Mouse (Mus musculus): Measurements from ENCODE around the gene Ap1m2. TPM values are rescaled to one million over a fixed set of nuclear protein-coding genes. Genes with fewer than 3 reads are reported as not detected.
A peak's percentile ranks its signal among the peaks of the same experiment; 100 is the strongest.

Gene Ap1m2
- total RNA-seq, 1 experiment: 9.8 TPM

- Histone ChIP-seq H3K9me3 (ENCODE audit: control insufficient read depth, insufficient read depth, low read depth, low read length) (no peaks in the 10 kb centered on the region), H3K4me1 (ENCODE audit: control insufficient read depth in 2 of 2, insufficient read depth in 2 of 2, low read length in 2 of 2, poor library complexity in 1 of 2) (peaks cover 2 to 9% of the 10 kb centered on the region in 2 experiments; a peak in 3 of 4 replicates), H3K9ac (ENCODE audit: insufficient read depth, low read depth, low read length, poor library complexity, severe bottlenecking) (peak within 1 kb of the TSS; percentile 10; the same call in 1 of the 2 replicates), H3K27ac (ENCODE audit: insufficient read depth, low read depth, low read length, poor library complexity, severe bottlenecking) (no peak within 1 kb of the TSS), H3K4me3 (ENCODE audit: insufficient read depth in 1 of 2, low read depth in 1 of 2, low read length in 2 of 2, poor library complexity in 1 of 2, severe bottlenecking in 1 of 2) (peak within 1 kb of the TSS; percentile 58), H3K36me3 (ENCODE audit: control insufficient read depth, insufficient read depth, low read length, poor library complexity, severe bottlenecking) (no peaks in the 10 kb centered on the region)
- TF ChIP-seq CHD2 (IDR thresholded peaks at IDR 0.05; ENCODE audit: low read depth, low read length) (no peak), ZNF384 (IDR thresholded peaks at IDR 0.05; ENCODE audit: low read depth, low read length) (no peak), HCFC1 (IDR thresholded peaks at IDR 0.05; ENCODE audit: borderline replicate concordance, insufficient read depth, low read length) (no peak), ZC3H11A (IDR thresholded peaks at IDR 0.05; ENCODE audit: borderline replicate concordance, low read depth, low read length) (no peak), MAFK (IDR thresholded peaks at IDR 0.05; ENCODE audit: insufficient read depth, low read depth, low read length) (no peak)
- in situ Hi-C loops (cut with MboI; ENCODE audit: low sequenced_read_pairs in 2 of 2, unreplicated experiment in 2 of 2): no loop called here
- DNase-seq (ENCODE audit: low read depth, low spot score): no peak
Measured at GRCm38 (mm10) chr9:21248326-21248725, 63.8 kb downstream of the Ap1m2 start, which contains the start of gene S1pr5. TSS of gene S1pr5 (minus strand) at chr9:21248443.

- no peaks in the 10 kb centered on the region for H3K9me3 ChIP-seq (ENCODE audit: control insufficient read depth, insufficient read depth, low read depth, low read length)
- peaks cover 2 to 9% of the 10 kb centered on the region in 2 experiments; a peak in 3 of 4 replicates for H3K4me1 ChIP-seq (ENCODE audit: control insufficient read depth in 2 of 2, insufficient read depth in 2 of 2, low read length in 2 of 2, poor library complexity in 1 of 2)
- no peak for DNase-seq (ENCODE audit: low read depth, low spot score)
- no peak overlapping the region for H3K4me3 ChIP-seq (ENCODE audit: insufficient read depth in 1 of 2, low read depth in 1 of 2, low read length in 2 of 2, poor library complexity in 1 of 2, severe bottlenecking in 1 of 2)
- no peaks in the 10 kb centered on the region for H3K36me3 ChIP-seq (ENCODE audit: control insufficient read depth, insufficient read depth, low read length, poor library complexity, severe bottlenecking)
- no peak for TF ChIP-seq HCFC1 (IDR thresholded peaks at IDR 0.05; ENCODE audit: borderline replicate concordance, insufficient read depth, low read length)
- no peak for TF ChIP-seq ZNF384 (IDR thresholded peaks at IDR 0.05; ENCODE audit: low read depth, low read length)
- no peak for TF ChIP-seq MAFK (IDR thresholded peaks at IDR 0.05; ENCODE audit: insufficient read depth, low read depth, low read length)
- no peak for TF ChIP-seq ZC3H11A (IDR thresholded peaks at IDR 0.05; ENCODE audit: borderline replicate concordance, low read depth, low read length)
- no peak for TF ChIP-seq CHD2 (IDR thresholded peaks at IDR 0.05; ENCODE audit: low read depth, low read length)
- in situ Hi-C loops (cut with MboI; ENCODE audit: low sequenced_read_pairs in 2 of 2, unreplicated experiment in 2 of 2): no loop called here
- H3K27ac ChIP-seq (ENCODE audit: insufficient read depth, low read depth, low read length, poor library complexity, severe bottlenecking): no peak overlapping the region
- no peak overlapping the region for H3K9ac ChIP-seq (ENCODE audit: insufficient read depth, low read depth, low read length, poor library complexity, severe bottlenecking)
Measured at GRCm38 (mm10) chr9:21246342-21246741, 65.8 kb downstream of the Ap1m2 start.

- in situ Hi-C loops (cut with MboI; ENCODE audit: low sequenced_read_pairs in 2 of 2, unreplicated experiment in 2 of 2): no loop called here
- H3K9ac ChIP-seq (ENCODE audit: insufficient read depth, low read depth, low read length, poor library complexity, severe bottlenecking): peak overlapping the region; percentile 51; the same call in 1 of the 2 replicates
- no peaks in the 10 kb centered on the region for H3K9me3 ChIP-seq (ENCODE audit: control insufficient read depth, insufficient read depth, low read depth, low read length)
- peaks cover 2 to 6% of the 10 kb centered on the region in 2 experiments; a peak in 2 of 4 replicates for H3K4me1 ChIP-seq (ENCODE audit: control insufficient read depth in 2 of 2, insufficient read depth in 2 of 2, low read length in 2 of 2, poor library complexity in 1 of 2)
- H3K36me3 ChIP-seq (ENCODE audit: control insufficient read depth, insufficient read depth, low read length, poor library complexity, severe bottlenecking): no peaks in the 10 kb centered on the region
- no peak overlapping the region for H3K27ac ChIP-seq (ENCODE audit: insufficient read depth, low read depth, low read length, poor library complexity, severe bottlenecking)
- H3K4me3 ChIP-seq (ENCODE audit: insufficient read depth in 1 of 2, low read depth in 1 of 2, low read length in 2 of 2, poor library complexity in 1 of 2, severe bottlenecking in 1 of 2): peak overlapping the region; percentile 64 to 83
- no peak for DNase-seq (ENCODE audit: low read depth, low spot score)
- no peak for TF ChIP-seq MAFK (IDR thresholded peaks at IDR 0.05; ENCODE audit: insufficient read depth, low read depth, low read length)
- no peak for TF ChIP-seq HCFC1 (IDR thresholded peaks at IDR 0.05; ENCODE audit: borderline replicate concordance, insufficient read depth, low read length)
- TF ChIP-seq ZNF384 (IDR thresholded peaks at IDR 0.05; ENCODE audit: low read depth, low read length): no peak
- TF ChIP-seq ZC3H11A (IDR thresholded peaks at IDR 0.05; ENCODE audit: borderline replicate concordance, low read depth, low read length): no peak
- no peak for TF ChIP-seq CHD2 (IDR thresholded peaks at IDR 0.05; ENCODE audit: low read depth, low read length)
Measured at GRCm38 (mm10) chr9:21245113-21245487, 67.0 kb downstream of the Ap1m2 start.

GRCm38 (mm10) chr9:21244428-21245112 lies 67.6 kb downstream of the Ap1m2 start:
- peak overlapping the region; percentile 64 to 83 for H3K4me3 ChIP-seq (ENCODE audit: insufficient read depth in 1 of 2, low read depth in 1 of 2, low read length in 2 of 2, poor library complexity in 1 of 2, severe bottlenecking in 1 of 2)
- no peaks in the 10 kb centered on the region for H3K36me3 ChIP-seq (ENCODE audit: control insufficient read depth, insufficient read depth, low read length, poor library complexity, severe bottlenecking)
- in situ Hi-C loops (cut with MboI; ENCODE audit: low sequenced_read_pairs in 2 of 2, unreplicated experiment in 2 of 2): no loop called here
- H3K9ac ChIP-seq (ENCODE audit: insufficient read depth, low read depth, low read length, poor library complexity, severe bottlenecking): peak overlapping the region; percentile 51
- H3K27ac ChIP-seq (ENCODE audit: insufficient read depth, low read depth, low read length, poor library complexity, severe bottlenecking): no peak overlapping the region
- no peak for DNase-seq (ENCODE audit: low read depth, low spot score)
- H3K9me3 ChIP-seq (ENCODE audit: control insufficient read depth, insufficient read depth, low read depth, low read length): no peaks in the 10 kb centered on the region
- no peak for TF ChIP-seq MAFK (IDR thresholded peaks at IDR 0.05; ENCODE audit: insufficient read depth, low read depth, low read length)
- no peak for TF ChIP-seq HCFC1 (IDR thresholded peaks at IDR 0.05; ENCODE audit: borderline replicate concordance, insufficient read depth, low read length)
- TF ChIP-seq ZNF384 (IDR thresholded peaks at IDR 0.05; ENCODE audit: low read depth, low read length): no peak
- no peak for TF ChIP-seq CHD2 (IDR thresholded peaks at IDR 0.05; ENCODE audit: low read depth, low read length)
- TF ChIP-seq ZC3H11A (IDR thresholded peaks at IDR 0.05; ENCODE audit: borderline replicate concordance, low read depth, low read length): no peak
- peaks cover 2 to 6% of the 10 kb centered on the region in 2 experiments; a peak in 2 of 4 replicates for H3K4me1 ChIP-seq (ENCODE audit: control insufficient read depth in 2 of 2, insufficient read depth in 2 of 2, low read length in 2 of 2, poor library complexity in 1 of 2)

Other genes with a start within 250 kb of the Ap1m2 start
- 1.3 and 2.0 TPM in 2 replicates for gene Zglp1, start 245.2 kb downstream of the Ap1m2 start, total RNA-seq (2012; rRNA removed)
- 2.1 and 2.7 TPM in 2 replicates for gene Gm49373, start 239.2 kb downstream of the Ap1m2 start, total RNA-seq (2012; rRNA removed)
- 38.8 and 46.0 TPM in 2 replicates for gene Fdx1l, start 238.7 kb downstream of the Ap1m2 start, total RNA-seq (2012; rRNA removed)
- gene Gm38431, start 220.3 kb downstream of the Ap1m2 start, total RNA-seq (2012; rRNA removed): 18.5 and 22.1 TPM in 2 replicates
- 18.9 and 26.3 TPM in 2 replicates for gene Raver1, start 220.3 kb downstream of the Ap1m2 start, total RNA-seq (2012; rRNA removed)
- gene Tyk2, start 181.1 kb downstream of the Ap1m2 start, total RNA-seq (2012; rRNA removed): 16.8 and 20.9 TPM in 2 replicates
- gene Cdc37, start 162.4 kb downstream of the Ap1m2 start, total RNA-seq (2012; rRNA removed): 118 and 165 TPM in 2 replicates
- gene Pde4a, start 146.6 kb downstream of the Ap1m2 start, total RNA-seq (2012; rRNA removed): 3.2 and 4.9 TPM in 2 replicates
- gene Keap1, start 73.0 kb downstream of the Ap1m2 start, total RNA-seq (2012; rRNA removed): 23.3 and 27.4 TPM in 2 replicates
- gene S1pr5, start 63.9 kb downstream of the Ap1m2 start, total RNA-seq (2012; rRNA removed): 0.27 and 0.53 TPM in 2 replicates
- gene Atg4d, start 47.0 kb downstream of the Ap1m2 start, total RNA-seq (2012; rRNA removed): 23.8 and 32.7 TPM in 2 replicates
- gene Kri1, start 24.4 kb downstream of the Ap1m2 start, total RNA-seq (2012; rRNA removed): 81.6 and 108 TPM in 2 replicates
- 9.6 and 12.7 TPM in 2 replicates for gene Cdkn2d, start 20.9 kb downstream of the Ap1m2 start, total RNA-seq (2012; rRNA removed)
- 46.0 and 73.1 TPM in 2 replicates for gene Slc44a2, start 8.4 kb upstream of the Ap1m2 start, total RNA-seq (2012; rRNA removed)
- gene Ilf3, start 55.5 kb upstream of the Ap1m2 start, total RNA-seq (2012; rRNA removed): 159 and 200 TPM in 2 replicates
- 62.7 and 100 TPM in 2 replicates for gene Qtrt1, start 99.5 kb upstream of the Ap1m2 start, total RNA-seq (2012; rRNA removed)
- gene Dnm2, start 112.6 kb upstream of the Ap1m2 start, total RNA-seq (2012; rRNA removed): 56.3 and 69.6 TPM in 2 replicates
- gene Tmed1, start 197.9 kb upstream of the Ap1m2 start, total RNA-seq (2012; rRNA removed): 133 and 191 TPM in 2 replicates
- gene AB124611, start 213.8 kb upstream of the Ap1m2 start, total RNA-seq (2012; rRNA removed): not detected in 2 replicates
- 60.0 and 67.3 TPM in 2 replicates for gene Carm1, start 234.6 kb upstream of the Ap1m2 start, total RNA-seq (2012; rRNA removed)